Mouse (Mus musculus): ENCODE measurements around the gene AB124611. TPM values are rescaled to one million over a fixed set of nuclear protein-coding genes. Genes with fewer than 3 reads are reported as not detected.
A peak's percentile ranks its signal among the peaks of the same experiment; 100 is the strongest.
"Not testable (repeated sequence)": the region's sequence is repeated elsewhere in the genome, so short reads cannot be mapped to it uniquely, and the experiment has no call there.

Gene AB124611
- total RNA-seq, 2 experiments from 2014 or later, result 0.34 TPM; not detected in 1

DNA sequence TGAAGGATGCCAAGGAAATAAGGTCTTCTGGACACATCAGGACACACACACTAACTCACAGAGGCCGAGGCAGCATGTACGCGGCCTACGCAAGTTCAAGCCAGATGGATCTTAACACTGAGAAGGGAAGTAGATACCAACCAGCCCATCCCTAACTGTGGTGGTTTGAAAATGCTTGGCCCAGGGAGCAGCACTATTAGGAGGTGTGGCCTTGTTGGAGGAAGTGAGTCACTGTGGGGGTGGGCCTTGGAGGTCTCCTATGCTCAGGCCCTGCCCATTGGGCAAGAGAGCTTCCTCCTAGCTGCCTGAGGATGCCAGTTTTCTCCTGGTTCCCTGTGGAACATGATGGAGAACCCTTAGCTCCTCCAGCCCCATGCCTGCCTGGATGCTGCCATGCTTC, 12.5 kb upstream of the AB124611 start:
- intact Hi-C loops (cut with DNase I), result loop anchor here (5.0 kb wide), 1 partner anchor 34 kb away; the partner anchor contains the start of gene Carm1
- DNase-seq (ENCODE audit: low spot score in 2 of 2), result no peak

DNA sequence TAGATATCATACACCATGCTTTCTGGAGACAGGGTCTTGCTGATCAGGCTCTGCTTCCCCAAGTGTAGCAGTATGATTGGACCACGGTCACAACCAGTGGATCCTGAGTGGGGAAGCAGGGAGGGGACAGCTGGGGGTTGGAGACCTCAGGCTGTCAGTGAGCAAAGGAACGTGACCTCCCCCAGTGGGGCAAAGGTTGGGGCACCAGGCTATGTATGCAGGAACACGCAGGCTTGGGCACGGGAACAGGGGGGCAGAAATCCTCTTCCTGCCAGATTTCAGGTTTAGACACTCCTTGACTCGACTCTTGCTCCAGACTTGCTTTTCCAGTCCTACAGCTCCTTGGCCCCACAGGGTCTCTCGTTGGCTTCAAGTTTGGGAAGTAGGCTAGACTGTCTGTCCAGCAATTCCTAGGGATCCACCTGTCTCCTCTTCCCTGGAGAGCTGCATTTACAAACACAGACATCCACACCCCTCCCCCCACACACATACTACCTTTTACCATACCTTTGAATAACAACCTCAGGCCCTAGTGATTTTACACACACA, 8.0 kb upstream of the AB124611 start:
- DNase-seq (ENCODE audit: low spot score in 2 of 2), result no peak
- intact Hi-C loops (cut with DNase I), result no loop called here

DNA sequence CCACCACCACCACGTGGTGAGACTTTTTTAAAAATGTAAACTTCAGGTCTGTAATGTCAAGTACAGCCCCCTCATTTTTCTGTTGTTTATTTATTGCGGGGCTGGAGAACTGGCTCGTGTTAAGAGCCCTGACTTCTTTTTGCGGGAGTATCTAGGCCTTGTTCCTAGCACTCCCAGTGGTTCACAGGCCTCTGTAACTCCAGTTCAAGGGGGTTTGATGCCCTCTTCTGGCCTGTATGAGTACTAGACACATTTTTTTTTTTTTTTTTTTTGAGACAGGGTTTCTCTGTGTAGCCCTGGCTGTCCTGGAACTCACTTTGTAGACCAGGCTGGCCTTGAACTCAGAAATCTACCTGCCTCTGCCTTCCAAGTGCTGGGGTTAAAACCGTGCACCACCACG, 7.3 kb upstream of the AB124611 start:
- DNase-seq (ENCODE audit: low spot score in 2 of 2); intact Hi-C loops (cut with DNase I): not testable (repeated sequence)

DNA sequence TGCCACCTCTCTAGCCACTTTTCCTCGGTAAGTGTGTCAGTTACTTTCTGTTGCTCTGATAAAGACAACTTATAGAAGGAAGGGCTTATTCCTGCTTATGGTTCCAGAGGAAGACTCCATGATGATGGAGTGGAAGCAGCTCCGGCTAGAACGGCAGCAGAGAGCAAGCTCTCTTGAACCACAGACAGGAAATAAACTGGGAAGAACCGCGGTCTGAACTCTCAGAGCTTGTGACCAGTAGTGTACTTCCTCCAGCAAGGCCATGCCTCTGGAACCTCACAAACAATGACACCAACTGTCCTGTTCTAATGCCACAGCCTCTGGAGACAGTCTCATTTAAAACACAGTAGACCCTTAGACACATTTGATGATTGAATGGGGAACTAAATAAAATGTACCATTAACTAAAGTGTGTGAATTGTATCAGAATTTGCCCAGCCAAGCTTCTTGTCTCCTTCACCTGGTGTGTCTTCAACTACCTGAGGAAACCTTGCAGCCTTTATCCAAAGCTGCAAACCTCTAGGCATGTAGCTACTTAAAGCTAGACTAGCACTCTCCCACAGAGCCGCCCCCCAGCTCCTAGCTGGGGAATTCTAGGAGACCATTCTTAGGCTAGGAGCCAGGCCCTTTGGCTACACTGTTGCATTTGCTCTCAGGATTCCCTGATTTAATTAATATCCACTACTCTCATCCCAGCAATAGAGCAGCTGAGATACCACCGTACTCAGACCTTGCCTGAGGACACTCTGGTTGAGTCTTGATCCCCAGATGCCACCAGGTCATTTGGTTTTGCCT, 637 bp upstream of the AB124611 start:
- intact Hi-C loops (cut with DNase I), result no loop called here
- DNase-seq (ENCODE audit: low spot score in 2 of 2), result no peak

DNA sequence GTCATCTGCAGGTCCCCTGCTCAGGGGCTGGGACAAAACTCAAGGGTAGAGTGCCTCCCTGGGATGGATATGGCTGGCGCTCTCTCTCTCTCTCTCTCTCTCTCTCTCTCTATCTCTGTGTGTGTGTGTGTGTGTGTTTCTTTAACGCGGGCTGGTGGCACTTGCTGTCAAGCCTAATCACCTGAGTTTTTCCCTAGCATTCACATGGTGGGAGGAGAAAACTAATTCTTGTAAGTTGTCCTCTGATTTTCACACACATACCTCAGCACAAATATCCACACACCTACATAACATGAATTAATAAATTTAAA, 613 bp downstream of the AB124611 start:
- DNase-seq (ENCODE audit: low spot score in 2 of 2), result no peak
- intact Hi-C loops (cut with DNase I), result no loop called here

DNA sequence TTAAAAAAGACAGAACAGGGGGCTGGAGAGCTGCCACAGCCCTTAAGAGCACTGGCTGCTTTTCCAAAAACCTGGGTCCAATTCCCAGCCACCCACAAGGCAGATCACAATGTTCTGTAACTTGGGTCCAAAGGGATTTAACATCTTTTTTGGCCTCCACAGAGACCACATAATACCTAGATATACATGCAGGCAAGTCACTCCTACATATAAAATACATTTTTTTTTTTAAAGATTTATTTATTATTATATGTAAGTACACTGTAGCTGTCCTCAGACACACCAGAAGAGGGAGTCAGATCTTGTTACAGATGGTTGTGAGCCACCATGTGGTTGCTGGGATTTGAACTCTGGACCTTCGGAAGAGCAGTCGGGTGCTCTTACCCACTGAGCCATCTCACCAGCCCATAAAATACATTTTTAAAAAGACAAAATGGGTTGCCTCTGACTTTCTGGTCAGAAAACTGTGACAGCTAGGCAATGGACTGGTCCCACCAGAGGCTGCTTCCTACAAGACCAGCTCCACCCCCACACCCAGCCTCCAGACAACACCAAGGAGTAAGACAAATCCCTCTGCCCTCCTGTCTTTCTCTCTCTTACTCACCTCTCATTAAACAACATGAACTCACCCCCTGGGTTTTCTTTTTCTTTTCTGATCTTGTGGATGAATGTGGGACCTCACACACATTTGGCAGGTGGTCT, 1.3 kb downstream of the AB124611 start:
- intact Hi-C loops (cut with DNase I), result no loop called here
- DNase-seq (ENCODE audit: low spot score in 2 of 2), result no peak

DNA sequence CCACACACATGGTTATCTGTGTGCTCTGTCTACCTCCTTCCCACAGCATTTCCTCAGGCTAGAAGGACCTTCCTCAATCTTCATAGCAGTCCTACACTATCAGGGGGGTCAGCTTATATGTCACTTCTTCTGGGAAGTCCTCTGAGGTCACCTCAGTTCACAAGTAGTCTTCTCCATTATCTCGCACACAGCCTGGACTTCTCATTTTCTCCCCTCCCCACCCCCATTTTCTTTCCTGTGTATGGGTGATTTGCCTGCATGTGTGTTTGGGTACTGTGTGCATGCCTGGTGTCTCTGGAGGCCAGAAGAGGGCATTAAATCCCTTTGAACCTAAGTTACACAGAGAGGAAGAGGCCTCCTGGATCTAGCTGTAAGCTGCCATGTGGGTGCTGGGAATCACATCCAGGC, 1.9 kb downstream of the AB124611 start:
- intact Hi-C loops (cut with DNase I), result no loop called here
- DNase-seq (ENCODE audit: low spot score in 2 of 2), result no peak

DNA sequence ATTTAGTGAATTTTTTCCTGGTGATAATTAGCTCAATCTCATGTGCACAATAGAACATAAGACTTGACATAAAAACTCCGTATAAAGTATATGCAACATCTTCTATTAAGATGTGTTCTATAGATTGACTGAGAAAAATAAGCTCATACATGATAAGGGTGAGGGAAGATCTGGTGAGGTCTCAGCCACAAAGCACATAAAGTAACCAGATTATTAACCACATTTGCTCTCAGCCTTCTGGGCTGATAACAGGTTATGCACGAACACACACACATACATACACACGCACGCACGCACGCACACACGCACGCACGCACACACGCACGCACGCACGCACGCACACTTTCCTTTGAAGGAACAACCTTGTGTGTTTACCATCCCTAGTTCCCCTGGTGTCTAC, 10.5 kb downstream of the AB124611 start:
- DNase-seq (ENCODE audit: low spot score in 2 of 2), result no peak
- intact Hi-C loops (cut with DNase I), result no loop called here

DNA sequence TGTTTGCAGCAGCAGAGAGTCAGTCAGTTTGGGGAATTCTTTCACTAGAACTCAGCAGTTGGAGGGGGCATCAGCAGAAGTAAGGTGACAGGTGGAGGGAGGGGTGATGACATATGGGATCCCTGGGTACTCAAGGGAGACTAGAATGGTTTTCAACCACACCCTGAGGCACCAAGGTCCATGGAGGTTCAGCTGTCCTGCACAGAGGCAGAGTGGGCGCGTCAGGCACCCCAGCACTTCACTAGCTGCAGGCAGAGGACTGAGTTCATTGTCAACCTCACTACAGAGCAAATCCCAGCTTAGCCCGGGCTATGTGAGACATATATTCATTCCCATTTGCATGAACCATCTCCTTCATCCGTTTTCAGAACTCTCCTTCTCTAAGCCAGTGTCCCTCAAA, 11.0 kb downstream of the AB124611 start:
- DNase-seq (ENCODE audit: low spot score in 2 of 2), result no peak
- intact Hi-C loops (cut with DNase I), result no loop called here

DNA sequence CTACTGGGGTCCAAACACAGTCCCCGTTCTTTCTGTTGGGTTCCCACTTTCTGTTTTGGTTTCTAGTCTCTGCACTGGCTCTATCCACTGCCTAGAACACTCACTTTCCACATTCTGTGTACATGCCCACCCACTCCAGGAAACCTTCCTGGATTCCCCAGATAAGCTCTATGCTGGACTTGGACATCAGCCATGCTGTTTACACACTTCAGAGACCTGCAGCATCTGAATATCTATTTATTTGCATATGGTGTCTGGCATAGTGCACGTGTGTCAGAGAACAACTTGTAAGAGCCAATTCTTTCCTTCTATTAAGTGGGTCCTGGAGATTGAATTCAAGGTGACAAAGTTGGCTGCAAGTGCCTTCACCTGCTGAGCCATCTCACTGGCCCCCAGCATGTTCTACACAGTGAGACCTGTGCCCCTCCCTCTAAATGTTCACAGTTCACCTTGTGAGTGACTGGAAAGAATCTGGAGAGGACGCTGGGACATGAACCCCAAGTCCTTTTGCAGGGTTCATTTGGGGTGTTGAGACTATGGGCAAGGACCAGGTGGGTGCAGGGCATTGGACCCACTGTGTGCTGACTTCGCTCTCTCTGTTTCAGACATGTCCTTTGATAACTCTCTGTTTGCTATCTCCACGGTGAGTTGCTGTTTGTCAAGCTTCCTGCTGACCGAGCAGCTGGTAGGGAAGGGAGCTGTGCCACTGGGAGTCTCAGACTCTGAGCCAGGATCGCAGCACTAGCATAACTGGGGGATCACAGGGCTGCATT, 14.2 kb downstream of the AB124611 start:
- no peak for DNase-seq (ENCODE audit: low spot score in 2 of 2)
- intact Hi-C loops (cut with DNase I), result no loop called here

DNA sequence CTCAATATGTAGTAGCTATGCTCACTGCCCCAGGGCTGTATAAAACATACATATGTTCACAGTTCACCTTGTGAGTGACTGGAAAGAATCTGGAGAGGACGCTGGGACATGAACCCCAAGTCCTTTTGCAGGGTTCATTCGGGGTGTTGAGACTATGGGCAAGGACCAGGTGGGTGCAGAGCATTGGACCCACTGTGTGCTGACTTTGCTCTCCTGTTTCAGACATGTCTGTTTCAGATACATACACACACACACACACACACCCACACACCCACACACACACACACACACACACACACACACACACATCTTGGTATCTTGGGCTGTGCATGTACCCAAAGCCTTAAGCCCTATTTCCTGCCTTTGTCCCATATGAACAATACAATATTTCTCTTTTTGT, 16.0 kb downstream of the AB124611 start:
- DNase-seq (ENCODE audit: low spot score in 2 of 2); intact Hi-C loops (cut with DNase I): not testable (repeated sequence)

DNA sequence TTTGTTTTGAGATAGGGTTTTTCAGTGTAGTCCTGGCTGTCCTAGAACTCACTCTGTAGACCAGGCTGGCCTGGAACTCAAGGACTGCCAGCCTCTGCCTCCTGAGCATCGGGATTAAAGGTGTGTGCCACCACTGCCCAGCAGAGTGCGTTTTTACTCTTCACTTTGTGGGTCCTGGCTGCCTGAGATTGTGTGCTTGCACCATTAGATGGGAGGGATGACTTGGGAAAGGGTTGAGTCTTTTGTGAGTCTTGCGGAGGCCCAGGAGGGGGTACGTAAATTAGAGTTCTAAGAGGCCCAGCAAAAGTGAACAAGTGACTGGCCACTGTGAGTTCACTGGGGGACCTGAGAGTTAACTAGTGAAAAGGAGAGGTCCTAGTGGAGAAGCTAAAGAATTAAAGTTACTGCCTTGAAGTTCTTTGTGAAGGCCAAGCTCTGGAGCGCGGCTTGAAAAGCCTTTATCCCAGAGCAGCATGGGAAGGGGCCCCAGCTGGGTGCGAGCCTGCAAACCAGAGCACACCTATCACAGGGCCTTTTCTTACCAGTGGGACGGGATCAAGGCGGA, 19.5 kb downstream of the AB124611 start:
- DNase-seq (ENCODE audit: low spot score in 2 of 2), result no peak

DNA sequence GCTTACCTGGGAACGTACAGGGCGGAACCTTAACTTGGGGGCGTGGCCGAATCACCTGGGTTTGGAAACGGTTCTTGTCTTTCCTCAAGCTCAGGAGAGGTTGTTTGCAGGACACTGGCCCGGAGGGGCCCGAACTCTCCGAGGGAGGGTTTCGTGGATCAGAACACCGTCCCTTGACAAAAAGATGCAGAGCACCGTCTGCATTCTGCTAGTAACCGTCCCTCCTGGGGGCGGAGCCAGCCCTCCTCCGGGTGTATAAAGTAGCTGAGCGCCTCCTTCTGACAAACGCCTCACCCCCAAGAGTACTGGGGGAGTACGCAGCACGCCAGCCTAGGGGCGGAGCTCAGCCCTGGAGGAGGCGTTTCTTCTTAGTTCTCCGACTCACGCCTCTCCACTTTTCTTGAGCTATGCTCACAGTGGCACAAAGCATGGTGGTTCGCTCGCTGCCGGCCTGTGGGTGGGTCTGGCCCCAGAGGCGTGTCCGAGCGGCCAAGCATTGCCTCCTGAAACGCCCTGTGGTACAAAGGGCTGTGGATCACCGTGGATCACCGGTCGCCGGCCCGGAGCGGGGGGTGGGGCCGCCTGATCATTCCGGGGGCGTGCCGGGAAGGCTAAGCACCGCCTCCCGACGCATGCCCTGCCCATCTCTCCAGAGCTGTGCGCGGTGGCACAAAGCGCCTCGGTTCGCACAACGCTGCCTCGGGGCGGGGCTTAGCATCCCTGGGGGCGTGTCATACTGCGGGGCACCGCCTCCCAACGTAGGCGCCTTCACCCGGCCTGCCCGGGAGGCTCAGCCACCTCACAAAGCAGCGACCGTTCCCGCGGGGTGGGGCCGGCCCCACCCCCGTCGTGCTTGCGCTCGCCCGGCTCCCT, 20.2 kb downstream of the AB124611 start:
- intact Hi-C loops (cut with DNase I), result loop anchor here (1.0 to 5.0 kb wide), 2 partner anchors 34 to 46 kb away; partner anchors contain the start of genes Timm29, Tmed1 and Yipf2
- DNase-seq (ENCODE audit: low spot score in 2 of 2), result peak; percentile 98 to 99

More for the DNA sequence above, 19.5 kb downstream of the AB124611 start:
- intact Hi-C loops (cut with DNase I), result loop anchor here (5.0 kb wide), 1 partner anchor 33 kb away; the partner anchor contains the start of gene Tmed1

DNA sequence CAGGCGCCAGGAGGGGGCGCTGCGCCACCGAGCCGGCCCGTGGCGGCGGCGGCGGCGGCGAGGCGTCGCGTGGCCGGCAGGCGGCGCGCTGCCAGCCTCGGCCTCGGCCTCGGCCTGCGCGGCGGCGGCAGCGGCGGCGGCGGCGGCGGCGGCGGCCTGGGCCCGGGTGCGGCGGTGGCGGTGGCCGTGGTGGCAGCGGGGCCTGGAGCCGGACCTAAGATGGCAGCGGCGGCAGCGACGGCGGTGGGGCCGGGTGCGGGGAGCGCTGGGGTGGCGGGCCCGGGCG, 20.8 kb downstream of the AB124611 start, which contains the start of gene Carm1:
Gene Carm1, plus strand, starts transcription at position 106 of the 286 bp plus-strand sequence.
- no peak for DNase-seq (ENCODE audit: low spot score in 2 of 2)
- intact Hi-C loops (cut with DNase I), result loop anchor here (1.0 to 5.0 kb wide), 2 partner anchors 34 to 46 kb away; partner anchors contain the start of genes Timm29, Tmed1 and Yipf2

DNA sequence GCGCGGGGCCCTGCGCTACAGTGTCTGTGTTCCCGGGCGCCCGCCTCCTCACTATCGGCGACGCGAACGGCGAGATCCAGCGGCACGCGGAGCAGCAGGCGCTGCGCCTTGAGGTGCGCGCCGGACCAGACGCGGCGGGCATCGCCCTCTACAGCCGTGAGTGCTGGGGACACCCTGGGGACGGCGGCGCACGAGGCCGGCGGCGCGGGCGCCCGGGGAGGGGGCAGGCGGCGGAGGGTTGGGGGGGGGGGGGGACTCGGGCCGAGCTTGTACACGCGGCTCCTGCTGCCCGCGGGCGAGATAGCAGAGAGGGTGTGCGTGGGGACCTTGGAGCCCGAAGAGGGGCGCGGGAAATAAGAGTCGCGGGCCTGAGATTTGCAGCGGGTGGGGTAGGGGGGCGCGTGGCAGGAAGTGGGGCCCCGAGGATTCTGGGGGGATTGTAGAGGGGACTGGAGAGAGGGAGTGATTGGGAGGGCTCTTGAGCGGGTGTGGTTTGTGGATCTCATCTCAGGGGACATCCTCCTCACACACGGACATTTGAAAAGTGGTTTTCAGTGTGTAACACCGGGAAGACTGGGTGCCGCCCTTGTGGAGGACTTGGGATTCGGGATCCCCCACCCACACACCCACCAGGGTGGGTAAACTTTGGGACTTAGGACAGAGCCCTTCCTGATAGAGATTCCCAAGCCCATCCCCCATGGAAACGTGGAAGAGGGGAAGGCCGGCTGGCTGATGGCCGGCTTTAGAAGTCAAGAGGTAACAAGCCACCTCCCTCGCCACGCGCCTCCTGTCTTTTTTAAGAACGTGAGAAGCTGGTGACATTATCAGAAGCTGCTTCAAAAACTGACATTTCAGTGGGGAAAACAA, 21.3 kb downstream of the AB124611 start:
- DNase-seq (ENCODE audit: low spot score in 2 of 2), result peak; percentile 61 to 70

DNA sequence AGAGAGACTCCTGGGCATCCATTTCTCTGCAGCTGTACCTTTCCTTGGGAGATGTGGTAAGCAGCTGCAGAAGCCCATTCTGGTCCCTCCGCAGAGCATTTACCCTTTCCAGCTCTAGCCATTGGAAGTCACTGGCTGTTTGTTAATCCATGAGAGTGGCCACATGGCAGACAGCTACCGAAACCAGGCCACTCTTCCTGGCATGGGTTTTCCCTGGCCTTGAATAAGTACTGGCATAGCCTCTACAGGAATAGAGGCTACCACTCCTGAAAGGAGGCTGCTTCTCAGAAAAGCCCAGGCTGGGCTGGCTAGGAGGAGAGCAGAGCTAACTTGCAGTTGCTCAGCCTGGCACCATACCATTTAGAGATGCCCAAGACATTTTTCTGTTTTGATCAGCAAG, 25.1 kb downstream of the AB124611 start:
- intact Hi-C loops (cut with DNase I), result no loop called here
- DNase-seq (ENCODE audit: low spot score in 2 of 2), result no peak

More for the DNA sequence above, 21.3 kb downstream of the AB124611 start:
- intact Hi-C loops (cut with DNase I), result loop anchor here (5.0 kb wide), 1 partner anchor 35 kb away; the partner anchor contains the start of gene Tmed1

DNA sequence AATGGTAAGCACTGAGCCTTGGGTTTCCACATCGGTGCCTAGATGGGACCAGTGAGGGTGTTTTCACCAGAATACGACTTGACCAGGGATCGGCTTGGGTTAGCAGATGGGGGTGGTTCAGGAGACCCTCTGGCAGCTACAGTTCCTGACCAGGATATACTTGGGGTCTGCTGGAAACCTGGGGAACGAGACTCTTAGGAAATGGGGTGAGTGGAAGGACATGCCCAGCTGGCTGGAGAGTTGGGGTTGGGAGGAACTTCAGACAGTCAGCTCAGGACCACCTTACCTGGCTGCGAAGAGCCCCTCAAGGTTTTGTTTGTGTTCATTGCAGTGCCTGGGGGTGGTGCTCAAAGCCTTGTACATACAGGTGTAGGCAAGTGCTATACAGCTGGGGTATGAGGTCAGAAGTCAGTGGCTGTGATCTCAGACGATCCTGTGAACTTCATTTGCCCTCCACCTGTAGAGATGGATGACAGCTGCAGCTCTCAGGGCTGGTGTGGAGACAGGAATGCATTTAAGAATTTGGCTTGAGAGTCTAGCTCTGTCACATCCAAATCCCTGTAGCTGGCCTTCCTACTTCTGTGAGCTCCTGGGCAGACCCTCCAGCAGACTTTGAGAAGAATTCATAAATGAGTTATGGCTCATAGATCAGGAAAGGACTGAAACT, 27.8 kb downstream of the AB124611 start:
- DNase-seq (ENCODE audit: low spot score in 2 of 2), result no peak
- intact Hi-C loops (cut with DNase I), result no loop called here
